In genomic region chr19:58117595-58117994, GRCm38 (mm10) we compare ENCODE assay signal across 16 mouse cellular contexts.
A peak's percentile ranks its signal among the peaks of the same experiment; 100 is the strongest.
DNase-seq lines count a peak whose midpoint lies in the region; ATAC-seq and TF ChIP-seq lines count a peak whose summit lies in the region.
"Had no signal": no experiment of that assay in that cellular context is flagged by ENCODE, and none has a peak within 500 bp of the region (broad histone marks: within the 10 kb centered on the region; RNA-seq: fewer than 3 reads in every experiment).

No protein-coding gene starts in this region.

- H3K4me1 ChIP-seq in forebrain, embryonic 15.5 days = peaks cover 20% of the 10 kb centered on the region
- H3K4me1 ChIP-seq in forebrain, embryonic 10.5 days = peaks cover 23% of the 10 kb centered on the region
- H3K4me1 ChIP-seq in bone marrow, adult 2 months (ENCODE audit: control insufficient read depth, insufficient read depth, low read length) = peaks cover 7% of the 10 kb centered on the region; the same call in 1 of the 2 replicates
- H3K4me1 ChIP-seq in forebrain, embryonic 16.5 days (replicated peaks; ENCODE audit: control insufficient read depth, insufficient read depth, low read length) = peaks cover 11% of the 10 kb centered on the region

- H3K9me3 ChIP-seq in forebrain, embryonic 15.5 days = no peaks in the 10 kb centered on the region
- peaks cover 7% of the 10 kb centered on the region for H3K9me3 ChIP-seq in forebrain, embryonic 10.5 days
- H3K9me3 ChIP-seq in forebrain, embryonic 16.5 days (ENCODE audit: control insufficient read depth, low read length) = no peaks in the 10 kb centered on the region
- H3K9me3 ChIP-seq: embryonic facial prominence, embryonic 10.5 days; heart, embryonic 13.5 days; hindbrain, embryonic 15.5 days had no signal

- no peak for TF ChIP-seq CTCF in bone marrow, adult 2 months (IDR thresholded peaks at IDR 0.05; ENCODE audit: control insufficient read depth, insufficient read depth, low read length)

- no peak for TF ChIP-seq POLR2A in bone marrow, adult 2 months (IDR thresholded peaks at IDR 0.05; ENCODE audit: borderline replicate concordance, control insufficient read depth, low read depth, low read length)

- no peak overlapping the region for H3K9ac ChIP-seq in forebrain, embryonic 15.5 days (replicated peaks)
- no peak overlapping the region for H3K9ac ChIP-seq in forebrain, embryonic 16.5 days (replicated peaks; ENCODE audit: low read depth, low read length)
- H3K9ac ChIP-seq: heart, embryonic 13.5 days; hindbrain, embryonic 15.5 days had no signal

- 0 out of 2 replicates have a peak overlapping the region, but pooled peaks have one; percentile 46 for H3K27ac ChIP-seq in forebrain, embryonic 15.5 days (replicated peaks)
- H3K27ac ChIP-seq in forebrain, embryonic 10.5 days = no peak overlapping the region
- H3K27ac ChIP-seq in bone marrow, adult 2 months (ENCODE audit: control insufficient read depth, insufficient read depth, low read depth, low read length, poor library complexity) = 0 out of 2 replicates have a peak overlapping the region, but pooled peaks have one; percentile 18
- no peak overlapping the region for H3K27ac ChIP-seq in forebrain, embryonic 16.5 days (ENCODE audit: low read length)
- H3K27ac ChIP-seq: embryonic facial prominence, embryonic 10.5 days; gastrocnemius, adult 2 months; heart, embryonic 13.5 days; hindbrain, embryonic 15.5 days had no signal

- intact Hi-C loops in heart, postnatal 10 days (cut with DNase I) = no loop called here

- WGBS in forebrain, embryonic 15.5 days = 69% methylated on average over 6 of the region's 6 CpGs
- WGBS in forebrain, embryonic 10.5 days = 96% methylated on average over 6 of the region's 6 CpGs
- 67% methylated on average over 6 of the region's 6 CpGs for WGBS in bone marrow, adult 2 months
- WGBS in forebrain, embryonic 16.5 days = 71% methylated on average over 6 of the region's 6 CpGs

- peak overlapping the region; percentile 34 for H3K4me2 ChIP-seq in forebrain, embryonic 15.5 days (replicated peaks)
- no peak overlapping the region for H3K4me2 ChIP-seq in forebrain, embryonic 16.5 days (ENCODE audit: low read length)
- H3K4me2 ChIP-seq: heart, embryonic 13.5 days had no signal

- no peaks in the 10 kb centered on the region for H3K27me3 ChIP-seq in forebrain, embryonic 15.5 days
- peaks cover 16% of the 10 kb centered on the region; the same call in 1 of the 2 replicates for H3K27me3 ChIP-seq in forebrain, embryonic 10.5 days (ENCODE audit: poor library complexity, severe bottlenecking)
- H3K27me3 ChIP-seq in forebrain, embryonic 16.5 days (replicated peaks; ENCODE audit: control insufficient read depth, insufficient read depth, low read length) = no peaks in the 10 kb centered on the region
- H3K27me3 ChIP-seq: heart, embryonic 13.5 days; hindbrain, embryonic 15.5 days had no signal

- no peak for DNase-seq in forebrain, embryonic 10.5 days (ENCODE audit: extremely low spot score, low spot score)
- peak; percentile 32 for DNase-seq in lung, postnatal 36 days
- no peak for DNase-seq in lung, adult 18-20 months
- DNase-seq in heart, postnatal 10 days = no peak
- DNase-seq: cerebellum, adult 11-12 months; cerebellum, adult 9-10 months; gastrocnemius, postnatal 25 days; kidney, adult 2 months had no signal

- ATAC-seq in forebrain, embryonic 15.5 days (replicated peaks) = peak; percentile 29; the same call in 1 of the 2 replicates
- ATAC-seq in forebrain, embryonic 16.5 days = peak; percentile 32; the same call in 1 of the 2 replicates
- ATAC-seq: intestine, embryonic 16.5 days had no signal

- no peak overlapping the region for H3K4me3 ChIP-seq in forebrain, embryonic 15.5 days
- H3K4me3 ChIP-seq in forebrain, embryonic 10.5 days = no peak overlapping the region
- H3K4me3 ChIP-seq in bone marrow, adult 2 months (replicated peaks; ENCODE audit: control insufficient read depth, low read depth, low read length) = no peak overlapping the region
- H3K4me3 ChIP-seq in forebrain, embryonic 16.5 days (replicated peaks; ENCODE audit: low read length) = no peak overlapping the region
- H3K4me3 ChIP-seq: embryonic facial prominence, embryonic 10.5 days; heart, embryonic 13.5 days; hindbrain, embryonic 15.5 days had no signal

- no peaks in the 10 kb centered on the region for H3K36me3 ChIP-seq in forebrain, embryonic 15.5 days
- H3K36me3 ChIP-seq in forebrain, embryonic 10.5 days (replicated peaks) = 0 out of 2 replicates have a peak, but pooled peaks cover 5% of the 10 kb centered on the region
- H3K36me3 ChIP-seq in forebrain, embryonic 16.5 days (ENCODE audit: control insufficient read depth, insufficient read depth) = no peaks in the 10 kb centered on the region
- H3K36me3 ChIP-seq: heart, embryonic 13.5 days; hindbrain, embryonic 15.5 days had no signal

Comparison
In these comparisons a context has a peak if more than half of its experiments do, and no peak if none do; other contexts are left out.
1. H3K27ac ChIP-seq: peak in forebrain, embryonic 15.5 days (single experiment) and bone marrow, adult 2 months (single experiment); none in forebrain, embryonic 10.5 days (single experiment) and forebrain, embryonic 16.5 days (single experiment).